Mouse (Mus musculus) heart, embryonic 16.5 days (tissue): ENCODE measurements around the gene Gm10803. TPM values are rescaled to one million over a fixed set of nuclear protein-coding genes. Genes with fewer than 3 reads are reported as not detected.

Experiments used
- ATAC-seq: fragments of 200-750 bp; cut with Nextera tagmentation; replicated peaks from 2 replicates; pipeline ENCODE4 v1.8.0; 2017; ENCODE audit warnings: moderate number of reproducible peaks; ENCODE audit not compliant: insufficient read depth, low FRiP score; ENCODE audit errors: extremely low read depth
- H3K27ac ChIP-seq: fragments of 300-500 bp; sonication (generic); 2 replicates; pipeline ENCODE4 v1.5.1; 2014; ENCODE audit warnings: mild to moderate bottlenecking, low read length, control low read depth, moderate library complexity
- H3K27me3 ChIP-seq: fragments of 300-500 bp; sonication (generic); 2 replicates; pipeline ENCODE4 v1.6.1; 2014; ENCODE audit warnings: low read length, mixed read lengths; ENCODE audit not compliant: control insufficient read depth, insufficient read depth
- H3K36me3 ChIP-seq: fragments of 300-500 bp; sonication (generic); 2 replicates; pipeline ENCODE4 v1.6.1; 2014; ENCODE audit not compliant: control insufficient read depth, insufficient read depth
- H3K4me1 ChIP-seq: fragments of 300-500 bp; sonication (generic); 2 replicates; pipeline ENCODE4 v1.6.1; 2014; ENCODE audit warnings: low read length, mixed read lengths; ENCODE audit not compliant: control insufficient read depth, insufficient read depth
- H3K4me2 ChIP-seq: fragments of 300-500 bp; sonication (generic); 2 replicates; pipeline ENCODE4 v1.6.1; 2014; ENCODE audit warnings: low read depth, mild to moderate bottlenecking, control low read depth, low read length
- H3K4me3 ChIP-seq: fragments of 300-500 bp; sonication (generic); 2 replicates; pipeline ENCODE4 v1.5.1; 2014; ENCODE audit warnings: mild to moderate bottlenecking, control low read depth, low read length
- H3K9ac ChIP-seq: fragments of 300-500 bp; sonication (generic); 2 replicates; pipeline ENCODE4 v1.6.1; 2014; ENCODE audit warnings: low read length, control low read depth
- H3K9me3 ChIP-seq: fragments of 300-500 bp; sonication (generic); replicated peaks from 2 replicates; pipeline ENCODE4 v1.6.1; 2016; ENCODE audit warnings: low read length; ENCODE audit not compliant: control insufficient read depth
- WGBS: fragments of 180-500 bp; shearing (Covaris S2); extraction: QIAGEN DNeasy Blood & Tissue Kit; methylation state at CpG from one replicate; pipeline ENCODE4 v1.1.7; 2014; 5-methylcytosine and 5-hydroxymethylcytosine counted together
- polyA plus RNA-seq: library from polyadenylated mRNA; unstranded; fragments of >200 nt; fragmentation: Nextera tagmentation; extraction: Ambion mirVana; gene quantifications from 2 replicates; pipeline ENCODE4 v1.2.1, GENCODE M21; 2015

Gm10803 gene
- polyA plus RNA-seq, 1 experiment from 2014 or later: not detected

DNA sequence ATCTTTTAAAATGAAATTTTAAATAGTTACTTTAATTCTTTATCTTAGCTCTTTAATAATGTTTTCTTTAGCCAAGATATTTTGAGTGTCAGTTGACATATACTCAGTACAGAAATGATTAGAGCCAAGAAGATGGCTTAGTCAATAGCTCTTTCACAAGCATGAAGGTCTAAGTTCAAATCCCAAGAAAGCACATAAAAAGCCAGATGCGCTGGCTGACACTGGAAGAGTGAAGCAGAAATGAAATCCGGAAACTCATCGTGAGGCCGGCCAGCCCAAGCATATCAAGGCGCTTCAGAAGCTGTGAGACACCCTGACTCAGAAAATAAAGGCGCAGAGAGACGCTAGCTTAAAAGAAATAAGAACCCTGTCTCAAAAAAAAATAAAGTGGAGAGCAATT, 26.5 kb upstream of the Gm10803 start:
- no peak for ATAC-seq
- Histone ChIP-seq H3K27ac (no peak overlapping the region), H3K4me1 (peaks cover 6% of the 10 kb centered on the region), H3K4me3 (no peak overlapping the region), H3K36me3 (no peaks in the 10 kb centered on the region), H3K27me3 (no peaks in the 10 kb centered on the region), H3K9me3 (no peaks in the 10 kb centered on the region), H3K4me2 (no peak overlapping the region), H3K9ac (no peak overlapping the region)
- WGBS: 82% methylated on average over 7 of the region's 7 CpGs

- 63% methylated on average over 3 of the region's 3 CpGs for WGBS
- Histone ChIP-seq H3K9ac (no peak overlapping the region), H3K4me1 (peaks cover 6% of the 10 kb centered on the region), H3K36me3 (no peaks in the 10 kb centered on the region), H3K9me3 (no peaks in the 10 kb centered on the region), H3K4me2 (no peak overlapping the region), H3K27me3 (no peaks in the 10 kb centered on the region), H3K4me3 (no peak overlapping the region), H3K27ac (no peak overlapping the region)
- no peak for ATAC-seq
These were observed 22.9 kb upstream of the Gm10803 start for GRCm38 (mm10) chr2:93537385-93537967.

DNA sequence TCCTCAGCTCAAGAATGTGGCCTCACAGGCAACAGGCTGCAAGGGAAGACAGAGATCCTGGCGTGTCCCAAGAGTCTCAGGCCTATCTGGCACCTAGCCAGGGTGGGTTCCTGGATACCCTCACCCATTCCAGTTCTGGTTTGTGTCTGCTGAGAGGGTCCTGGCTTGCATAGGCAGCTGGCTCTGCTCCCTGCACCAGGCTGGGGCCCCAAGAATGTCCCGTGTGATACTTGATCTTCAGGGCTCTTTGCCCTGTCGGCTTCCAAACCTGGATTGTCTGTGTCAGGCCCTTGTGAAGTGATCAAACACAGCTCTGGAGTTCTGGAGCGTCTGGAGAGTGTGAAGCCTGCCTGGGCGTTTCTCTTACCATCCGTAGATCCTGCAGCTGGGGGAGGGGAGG, 22.2 kb upstream of the Gm10803 start:
- no peak overlapping the region for H3K4me2 ChIP-seq
- no peak overlapping the region for H3K27ac ChIP-seq
- 12% methylated on average over 6 of the region's 6 CpGs for WGBS
- H3K36me3 ChIP-seq: no peaks in the 10 kb centered on the region
- H3K4me3 ChIP-seq: no peak overlapping the region
- no peaks in the 10 kb centered on the region for H3K27me3 ChIP-seq
- H3K9me3 ChIP-seq: no peaks in the 10 kb centered on the region
- no peak for ATAC-seq
- peaks cover 6% of the 10 kb centered on the region for H3K4me1 ChIP-seq
- H3K9ac ChIP-seq: no peak overlapping the region

DNA sequence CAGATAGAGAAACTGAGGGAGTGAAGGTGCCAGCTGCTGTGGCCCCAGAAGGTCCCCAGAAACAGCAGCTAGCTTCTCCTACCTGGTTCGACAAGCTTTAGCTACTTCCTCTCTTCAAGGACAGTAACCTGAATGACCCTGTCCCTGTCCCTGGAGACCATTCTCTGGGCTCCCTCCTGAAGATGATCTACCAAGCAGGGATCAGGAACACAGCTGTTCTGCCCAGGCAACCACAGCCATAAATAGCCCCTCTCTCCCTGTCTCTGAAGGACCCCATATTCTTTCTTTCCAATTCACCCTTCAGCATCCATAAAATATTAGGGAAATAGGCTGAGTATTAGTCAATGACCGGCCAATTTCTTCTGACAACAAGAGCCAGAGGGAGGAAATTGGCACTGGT, 18.6 kb upstream of the Gm10803 start:
- no peaks in the 10 kb centered on the region for H3K36me3 ChIP-seq
- H3K9me3 ChIP-seq: no peaks in the 10 kb centered on the region
- no peak overlapping the region for H3K9ac ChIP-seq
- peaks cover 6% of the 10 kb centered on the region for H3K4me1 ChIP-seq
- no peak for ATAC-seq
- 81% methylated on average over 2 of the region's 2 CpGs for WGBS
- H3K4me2 ChIP-seq: no peak overlapping the region
- no peak overlapping the region for H3K27ac ChIP-seq
- no peak overlapping the region for H3K4me3 ChIP-seq
- H3K27me3 ChIP-seq: no peaks in the 10 kb centered on the region

DNA sequence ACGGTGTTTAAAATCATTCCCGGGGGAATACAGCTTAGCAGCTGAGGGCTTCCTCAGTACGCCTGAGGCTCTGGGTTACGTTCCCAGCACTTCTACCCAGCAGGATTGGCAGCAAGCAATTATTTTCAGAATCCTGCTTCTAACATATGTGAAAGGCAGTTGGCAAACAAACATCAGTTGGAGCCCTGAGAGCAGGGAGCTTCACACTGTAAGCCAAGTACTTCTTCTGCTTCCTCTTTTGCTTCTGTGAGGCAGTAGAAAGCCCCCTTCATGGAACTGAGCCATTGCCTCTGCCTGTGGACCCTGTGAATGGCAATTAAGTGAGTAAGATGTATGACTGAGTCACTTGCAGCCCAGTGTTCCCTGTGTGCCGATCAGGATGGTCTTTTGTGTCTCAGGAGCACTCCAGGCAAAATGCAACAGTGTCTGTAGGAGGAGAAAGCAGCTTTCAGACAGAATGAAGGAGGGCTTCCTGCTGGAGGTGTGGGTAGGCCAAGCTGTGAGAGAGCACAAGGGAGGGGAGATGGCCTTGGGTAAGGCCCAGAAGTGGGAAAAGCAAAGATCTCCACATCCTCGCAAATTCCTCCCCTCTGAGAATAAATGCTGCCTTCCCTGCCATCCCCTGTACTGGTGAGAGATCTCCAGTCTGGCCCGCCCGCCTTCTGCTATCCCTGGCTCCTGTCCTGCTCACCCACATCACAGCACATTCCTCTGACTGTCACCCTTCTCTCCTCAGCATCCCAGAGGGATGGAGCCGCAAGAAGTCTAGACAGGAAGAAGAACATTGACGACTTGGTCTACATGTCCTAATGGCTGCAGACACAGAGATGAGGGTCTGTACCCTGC, 7.5 kb upstream of the Gm10803 start:
- Histone ChIP-seq H3K36me3 (no peaks in the 10 kb centered on the region), H3K4me1 (no peaks in the 10 kb centered on the region), H3K9ac (no peak overlapping the region), H3K27me3 (no peaks in the 10 kb centered on the region), H3K4me2 (no peak overlapping the region), H3K9me3 (no peaks in the 10 kb centered on the region), H3K4me3 (no peak overlapping the region), H3K27ac (no peak overlapping the region)
- WGBS: 59% methylated on average over 10 of the region's 10 CpGs
- ATAC-seq: no peak

DNA sequence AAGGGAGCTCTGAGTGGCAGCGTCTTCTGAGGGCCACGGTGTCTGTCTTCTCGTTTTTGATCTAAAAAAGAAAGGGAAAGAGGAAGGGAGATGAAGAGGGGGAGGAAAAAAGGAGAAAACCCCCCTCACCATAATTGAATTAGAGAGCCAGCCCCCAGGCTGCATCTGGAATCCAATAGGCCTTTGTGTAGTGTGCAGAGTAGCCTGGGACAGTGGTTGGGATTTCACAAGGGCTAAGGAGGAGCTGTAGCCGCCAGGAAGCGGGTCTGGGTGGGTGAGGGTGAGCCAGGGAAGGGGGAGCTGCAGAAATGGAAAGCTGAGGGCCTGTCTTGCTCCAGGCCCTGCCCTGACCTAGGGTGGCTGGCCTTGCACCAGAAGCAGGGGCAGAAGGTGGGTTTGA, 6.5 kb upstream of the Gm10803 start:
- no peak overlapping the region for H3K9ac ChIP-seq
- no peak overlapping the region for H3K4me3 ChIP-seq
- no peaks in the 10 kb centered on the region for H3K9me3 ChIP-seq
- no peak overlapping the region for H3K27ac ChIP-seq
- no peaks in the 10 kb centered on the region for H3K36me3 ChIP-seq
- WGBS: 63% methylated on average over 5 of the region's 5 CpGs
- H3K4me1 ChIP-seq: no peaks in the 10 kb centered on the region
- no peak overlapping the region for H3K4me2 ChIP-seq
- no peak for ATAC-seq
- no peaks in the 10 kb centered on the region for H3K27me3 ChIP-seq

GRCm38 (mm10) chr2:93565647-93566046, 5.3 kb downstream of the Gm10803 start:
- WGBS: 48% methylated on average over 6 of the region's 6 CpGs

GRCm38 (mm10) chr2:93567675-93568074, 7.3 kb downstream of the Gm10803 start:
- Histone ChIP-seq H3K9ac (no peak overlapping the region), H3K4me3 (no peak overlapping the region), H3K27me3 (no peaks in the 10 kb centered on the region), H3K4me2 (no peak overlapping the region), H3K27ac (no peak overlapping the region), H3K36me3 (no peaks in the 10 kb centered on the region), H3K9me3 (no peaks in the 10 kb centered on the region), H3K4me1 (0 out of 2 replicates have a peak, but pooled peaks cover 3% of the 10 kb centered on the region)
- ATAC-seq: no peak
- WGBS: 38% methylated on average over 7 of the region's 7 CpGs

More at GRCm38 (mm10) chr2:93565647-93566046, 5.3 kb downstream of the Gm10803 start:
- Histone ChIP-seq H3K4me3 (no peak overlapping the region), H3K4me2 (no peak overlapping the region), H3K36me3 (no peaks in the 10 kb centered on the region), H3K4me1 (0 out of 2 replicates have a peak, but pooled peaks cover 3% of the 10 kb centered on the region), H3K9me3 (no peaks in the 10 kb centered on the region), H3K27me3 (no peaks in the 10 kb centered on the region), H3K27ac (no peak overlapping the region), H3K9ac (no peak overlapping the region)
- no peak for ATAC-seq

DNA sequence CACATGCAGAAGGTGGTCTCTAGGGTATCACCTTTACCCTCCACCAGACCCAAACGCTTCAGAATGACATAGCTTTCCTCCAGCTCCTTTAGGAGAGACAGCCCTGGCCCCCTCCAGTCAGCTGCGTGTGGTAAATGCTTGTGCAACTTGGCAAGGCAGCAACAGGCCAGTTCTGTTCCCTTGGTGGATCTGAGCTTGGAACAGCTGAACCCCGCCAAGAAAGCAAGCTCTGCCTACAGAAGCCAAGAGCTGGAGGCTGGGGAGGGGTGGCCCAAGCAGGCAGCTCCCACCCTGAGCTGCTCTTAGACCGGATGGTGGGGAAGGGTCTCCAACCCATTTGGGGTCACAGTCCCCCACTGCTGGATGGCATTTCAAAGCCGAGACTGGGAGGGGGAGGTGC, 12.2 kb downstream of the Gm10803 start:
- H3K27me3 ChIP-seq: no peaks in the 10 kb centered on the region
- no peak overlapping the region for H3K4me3 ChIP-seq
- no peak overlapping the region for H3K4me2 ChIP-seq
- H3K36me3 ChIP-seq: no peaks in the 10 kb centered on the region
- 52% methylated on average over 5 of the region's 5 CpGs for WGBS
- no peak overlapping the region for H3K27ac ChIP-seq
- H3K4me1 ChIP-seq: no peaks in the 10 kb centered on the region
- no peak overlapping the region for H3K9ac ChIP-seq
- no peak for ATAC-seq
- no peaks in the 10 kb centered on the region for H3K9me3 ChIP-seq
